Comparison of ENCODE assay signal across 11 mouse cellular contexts in genomic region chr2:180289440-180290108, GRCm38 (mm10). TPM values are rescaled to one million over a fixed set of nuclear protein-coding genes. Genes with fewer than 3 reads are reported as not detected.
A peak's percentile ranks its signal among the peaks of the same experiment; 100 is the strongest.
DNase-seq lines count a peak whose midpoint lies in the region; ATAC-seq and TF ChIP-seq lines count a peak whose summit lies in the region.
"Had no signal": no experiment of that assay in that cellular context is flagged by ENCODE, and none has a peak within 500 bp of the region (broad histone marks: within the 10 kb centered on the region; RNA-seq: fewer than 3 reads in every experiment).

Gene Rbbp8nl, minus strand, starts transcription at chr2:180289879.

- H3K9ac ChIP-seq in kidney, embryonic 15.5 days = no peak within 1 kb of the TSS
- no peak within 1 kb of the TSS for H3K9ac ChIP-seq in liver, postnatal 0 days (replicated peaks)

- TF ChIP-seq EP300 in liver, postnatal 0 days (IDR thresholded peaks at IDR 0.05; ENCODE audit: low read depth) = no peak

- H3K4me2 ChIP-seq in kidney, embryonic 15.5 days = peak within 1 kb of the TSS; percentile 41
- no peak within 1 kb of the TSS for H3K4me2 ChIP-seq in liver, postnatal 0 days (ENCODE audit: low read depth, low read length)

- TF ChIP-seq CTCF in liver, postnatal 0 days (IDR thresholded peaks at IDR 0.05; ENCODE audit: low read depth) = no peak

- DNase-seq in ovary, adult 18-20 months (ENCODE audit: low spot score) = peak; percentile 29
- DNase-seq in ovary, postnatal 36 days (ENCODE audit: low spot score) = no peak
- DNase-seq in lung, postnatal 10 days = peak; percentile 70
- no peak for DNase-seq in left cerebral cortex, adult 11 months (ENCODE audit: low spot score)
- DNase-seq in liver, postnatal 0 days = no peak

- peak; percentile 42 for ATAC-seq in kidney, embryonic 15.5 days (replicated peaks; ENCODE audit: low FRiP score)
- ATAC-seq in liver, postnatal 0 days = no peak
- no peak for ATAC-seq in inflammation-experienced regulatory T-cells, adult 6 months
- ATAC-seq in granulocyte monocyte progenitor cell, adult 5-6 weeks (replicated peaks; ENCODE audit: poor library complexity, severe bottlenecking) = no peak
- ATAC-seq: hindbrain, embryonic 16.5 days had no signal

- H3K4me3 ChIP-seq in kidney, embryonic 15.5 days (replicated peaks) = peak within 1 kb of the TSS; percentile 14
- no peak within 1 kb of the TSS for H3K4me3 ChIP-seq in liver, postnatal 0 days (ENCODE audit: low read depth, low read length)
- H3K4me3 ChIP-seq: erythroblast, embryonic 14.5 days; myocyte had no signal

- peaks cover 23% of the 10 kb centered on the region for H3K4me1 ChIP-seq in kidney, embryonic 15.5 days
- H3K4me1 ChIP-seq in liver, postnatal 0 days (ENCODE audit: insufficient read depth) = no peaks in the 10 kb centered on the region

- no peaks in the 10 kb centered on the region for H3K9me3 ChIP-seq in kidney, embryonic 15.5 days (replicated peaks)
- H3K9me3 ChIP-seq in liver, postnatal 0 days (ENCODE audit: low read length) = no peaks in the 10 kb centered on the region

- H3K27me3 ChIP-seq in kidney, embryonic 15.5 days = no peaks in the 10 kb centered on the region
- H3K27me3 ChIP-seq in liver, postnatal 0 days (ENCODE audit: insufficient read depth, low read length) = no peaks in the 10 kb centered on the region

- WGBS in kidney, embryonic 15.5 days = 48% methylated on average over 16 of the region's 16 CpGs
- 56% methylated on average over 16 of the region's 16 CpGs for WGBS in liver, postnatal 0 days (ENCODE audit: insufficient replicate concordance)

- H3K27ac ChIP-seq in kidney, embryonic 15.5 days = peak within 1 kb of the TSS; percentile 93
- H3K27ac ChIP-seq in liver, postnatal 0 days (ENCODE audit: low read depth) = no peak within 1 kb of the TSS

- H3K36me3 ChIP-seq in kidney, embryonic 15.5 days = no peaks in the 10 kb centered on the region
- H3K36me3 ChIP-seq in liver, postnatal 0 days (replicated peaks; ENCODE audit: insufficient read depth, low read length) = no peaks in the 10 kb centered on the region

RNA-seq across cellular contexts. Expression of gene Rbbp8nl, which starts in this region (rescaled TPM):
- 0.84 and 0.87 TPM in 2 replicates for polyA plus RNA-seq in kidney, embryonic 15.5 days (2015; fragmentation: Nextera tagmentation; extraction: Ambion mirVana)
- polyA plus RNA-seq in liver, postnatal 0 days (2015; fragmentation: Nextera tagmentation; extraction: Ambion mirVana) = not detected in 2 replicates
- not detected for polyA plus RNA-seq in inflammation-experienced regulatory T-cells, adult 6 months (2017; shearing (Covaris generic))
- total RNA-seq in granulocyte monocyte progenitor cell, adult 5-6 weeks (2014; fragmentation: Nextera tagmentation) = not detected in 2 replicates
- not detected in 2 replicates for total RNA-seq in granulocyte monocyte progenitor cell, adult 5-6 weeks (2017)
- polyA plus RNA-seq: erythroblast, embryonic 14.5 days; hindbrain, embryonic 16.5 days; myocyte had no signal

Comparison
In these comparisons a context has a peak if more than half of its experiments do, and no peak if none do; other contexts are left out.
1. DNase-seq: peak in ovary, adult 18-20 months (single experiment) and lung, postnatal 10 days (single experiment); none in ovary, postnatal 36 days (single experiment), left cerebral cortex, adult 11 months (single experiment) and liver, postnatal 0 days (single experiment).
2. Peak in ATAC-seq, H3K4me3 ChIP-seq, H3K27ac ChIP-seq and H3K4me2 ChIP-seq in kidney, embryonic 15.5 days; RNA of the gene not detected or under 1 TPM.